In genomic region chr13:41466616-41467015, GRCm38 (mm10) we compare ENCODE assay signal across 10 mouse cellular contexts. TPM values are rescaled to one million over a fixed set of nuclear protein-coding genes. Genes with fewer than 3 reads are reported as not detected.
A peak's percentile ranks its signal among the peaks of the same experiment; 100 is the strongest.
DNase-seq lines count a peak whose midpoint lies in the region; ATAC-seq and TF ChIP-seq lines count a peak whose summit lies in the region.
"Had no signal": no experiment of that assay in that cellular context is flagged by ENCODE, and none has a peak within 500 bp of the region (broad histone marks: within the 10 kb centered on the region; RNA-seq: fewer than 3 reads in every experiment).

No protein-coding gene starts in this region.

- no peak overlapping the region for H3K9ac ChIP-seq in forebrain, embryonic 12.5 days
- H3K9ac ChIP-seq in liver, embryonic 15.5 days: no peak overlapping the region
- no peak overlapping the region for H3K9ac ChIP-seq in stomach, postnatal 0 days (ENCODE audit: low read length)
- H3K9ac ChIP-seq: hindbrain, embryonic 13.5 days had no signal

- no peaks in the 10 kb centered on the region for H3K36me3 ChIP-seq in forebrain, embryonic 10.5 days (replicated peaks)
- H3K36me3 ChIP-seq in forebrain, embryonic 12.5 days (replicated peaks): no peaks in the 10 kb centered on the region
- H3K36me3 ChIP-seq in spleen, adult 2 months (ENCODE audit: control insufficient read depth, insufficient read depth, low read length): peaks cover 9% of the 10 kb centered on the region; the same call in 1 of the 2 replicates
- H3K36me3 ChIP-seq in liver, embryonic 15.5 days (replicated peaks): no peaks in the 10 kb centered on the region
- no peaks in the 10 kb centered on the region for H3K36me3 ChIP-seq in stomach, postnatal 0 days (ENCODE audit: control insufficient read depth, insufficient read depth, low read length)
- H3K36me3 ChIP-seq: hindbrain, embryonic 13.5 days had no signal

- TF ChIP-seq POLR2A in spleen, adult 2 months (IDR thresholded peaks at IDR 0.05; ENCODE audit: low read depth, low read length): no peak

- peak overlapping the region; percentile 5; the same call in 1 of the 2 replicates for H3K27ac ChIP-seq in forebrain, embryonic 10.5 days
- no peak overlapping the region for H3K27ac ChIP-seq in forebrain, embryonic 12.5 days
- H3K27ac ChIP-seq in spleen, adult 2 months (ENCODE audit: insufficient read depth, low read length): peak overlapping the region; percentile 48; the same call in 1 of the 2 replicates
- 0 out of 2 replicates have a peak overlapping the region, but pooled peaks have one; percentile 35 for H3K27ac ChIP-seq in liver, embryonic 15.5 days (replicated peaks)
- H3K27ac ChIP-seq in stomach, postnatal 0 days (replicated peaks): peak overlapping the region; percentile 41; the same call in 1 of the 2 replicates
- H3K27ac ChIP-seq: hindbrain, embryonic 13.5 days had no signal

- no peak overlapping the region for H3K4me2 ChIP-seq in forebrain, embryonic 12.5 days
- no peak overlapping the region; the same call in 1 of the 2 replicates for H3K4me2 ChIP-seq in liver, embryonic 15.5 days
- H3K4me2 ChIP-seq in stomach, postnatal 0 days (replicated peaks; ENCODE audit: low read depth): no peak overlapping the region
- H3K4me2 ChIP-seq: hindbrain, embryonic 13.5 days had no signal

- WGBS in forebrain, embryonic 10.5 days: 87% methylated on average over 4 of the region's 4 CpGs
- 89% methylated on average over 4 of the region's 4 CpGs for WGBS in forebrain, embryonic 12.5 days
- 72% methylated on average over 4 of the region's 4 CpGs for WGBS in spleen, adult 2 months
- 56% methylated on average over 4 of the region's 4 CpGs for WGBS in liver, embryonic 15.5 days (ENCODE audit: insufficient replicate concordance)
- 70% methylated on average over 4 of the region's 4 CpGs for WGBS in stomach, postnatal 0 days

- TF ChIP-seq EP300 in stomach, postnatal 0 days (optimal IDR thresholded peaks at IDR 0.05): no peak

- no peak for ATAC-seq in forebrain, embryonic 12.5 days (ENCODE audit: low FRiP score)
- peak; percentile 25; the same call in 1 of the 2 replicates for ATAC-seq in liver, embryonic 15.5 days (ENCODE audit: insufficient read depth)
- ATAC-seq in stomach, postnatal 0 days (ENCODE audit: low FRiP score, low TSS enrichment): peak; percentile 18; the same call in 1 of the 2 replicates

- H3K9me3 ChIP-seq in forebrain, embryonic 10.5 days: no peaks in the 10 kb centered on the region
- H3K9me3 ChIP-seq in forebrain, embryonic 12.5 days: no peaks in the 10 kb centered on the region
- H3K9me3 ChIP-seq in liver, embryonic 15.5 days (replicated peaks): no peaks in the 10 kb centered on the region
- H3K9me3 ChIP-seq in stomach, postnatal 0 days (ENCODE audit: control insufficient read depth, low read length): no peaks in the 10 kb centered on the region
- H3K9me3 ChIP-seq: hindbrain, embryonic 13.5 days had no signal

- TF ChIP-seq CTCF in spleen, adult 2 months (IDR thresholded peaks at IDR 0.05; ENCODE audit: extremely low read depth, insufficient read depth, insufficient read length, insufficient replicate concordance): no peak
- TF ChIP-seq CTCF in stomach, postnatal 0 days (IDR thresholded peaks at IDR 0.05; ENCODE audit: low read depth): no peak

- peaks cover 2% of the 10 kb centered on the region; the same call in 1 of the 2 replicates for H3K4me1 ChIP-seq in forebrain, embryonic 10.5 days
- H3K4me1 ChIP-seq in forebrain, embryonic 12.5 days: no peaks in the 10 kb centered on the region
- H3K4me1 ChIP-seq in spleen, adult 2 months (ENCODE audit: control insufficient read depth, insufficient read depth, insufficient read length): peaks cover 19% of the 10 kb centered on the region
- H3K4me1 ChIP-seq in liver, embryonic 15.5 days (replicated peaks): no peaks in the 10 kb centered on the region
- H3K4me1 ChIP-seq in stomach, postnatal 0 days (replicated peaks; ENCODE audit: control insufficient read depth, insufficient read depth): no peaks in the 10 kb centered on the region
- H3K4me1 ChIP-seq: hindbrain, embryonic 13.5 days had no signal

- DNase-seq in forebrain, embryonic 10.5 days (ENCODE audit: extremely low spot score, low spot score): no peak
- DNase-seq in spleen, adult 2 months (ENCODE audit: low read depth in 1 of 2, low spot score in 2 of 2): no peak
- DNase-seq in spleen, postnatal 14 days (ENCODE audit: low spot score in 2 of 2): no peak
- DNase-seq in stomach, postnatal 0 days (ENCODE audit: low spot score): no peak
- DNase-seq in frontal cortex, postnatal 25 days (ENCODE audit: low spot score in 2 of 2): no peak
- DNase-seq in testis, postnatal 14 days (ENCODE audit: low spot score): no peak
- DNase-seq: right cerebral cortex, postnatal 14 days had no signal

- H3K4me3 ChIP-seq in forebrain, embryonic 10.5 days: no peak overlapping the region
- no peak overlapping the region for H3K4me3 ChIP-seq in forebrain, embryonic 12.5 days (replicated peaks)
- H3K4me3 ChIP-seq in spleen, adult 2 months (ENCODE audit: extremely low read depth, insufficient read depth, insufficient read length): no peak overlapping the region
- no peak overlapping the region for H3K4me3 ChIP-seq in liver, embryonic 15.5 days (replicated peaks)
- no peak overlapping the region for H3K4me3 ChIP-seq in stomach, postnatal 0 days (ENCODE audit: low read depth, low read length)
- H3K4me3 ChIP-seq: hindbrain, embryonic 13.5 days had no signal

- no peaks in the 10 kb centered on the region for H3K27me3 ChIP-seq in forebrain, embryonic 10.5 days (ENCODE audit: poor library complexity, severe bottlenecking)
- H3K27me3 ChIP-seq in forebrain, embryonic 12.5 days: no peaks in the 10 kb centered on the region
- no peaks in the 10 kb centered on the region for H3K27me3 ChIP-seq in spleen, adult 2 months (ENCODE audit: control insufficient read depth, insufficient read depth, low read length)
- H3K27me3 ChIP-seq in liver, embryonic 15.5 days: no peaks in the 10 kb centered on the region
- no peaks in the 10 kb centered on the region for H3K27me3 ChIP-seq in stomach, postnatal 0 days (ENCODE audit: control insufficient read depth, insufficient read depth, low read length)
- H3K27me3 ChIP-seq: hindbrain, embryonic 13.5 days had no signal

RNA-seq across cellular contexts. Expression of gene Nedd9, which starts 20.5 kb away (rescaled TPM):
- 16.8 and 18.4 TPM in 2 replicates for polyA plus RNA-seq in forebrain, embryonic 10.5 days (2016; fragmentation: Nextera tagmentation; extraction: Ambion mirVana)
- polyA plus RNA-seq in forebrain, embryonic 12.5 days (2016; fragmentation: Nextera tagmentation; extraction: Ambion mirVana): 18.9 and 20.4 TPM in 2 replicates
- polyA plus RNA-seq in spleen, adult 2 months (2012; rRNA removed): 45.3 and 48.4 TPM in 2 replicates
- polyA plus RNA-seq in liver, embryonic 15.5 days (2015; fragmentation: Nextera tagmentation; extraction: Ambion mirVana): 4.0 and 5.2 TPM in 2 replicates
- 17.1 and 20.3 TPM in 2 replicates for polyA plus RNA-seq in stomach, postnatal 0 days (2015; fragmentation: Nextera tagmentation; extraction: Ambion mirVana)
